27 mouse cellular contexts compared by ENCODE assay signal in the genomic region with DNA sequence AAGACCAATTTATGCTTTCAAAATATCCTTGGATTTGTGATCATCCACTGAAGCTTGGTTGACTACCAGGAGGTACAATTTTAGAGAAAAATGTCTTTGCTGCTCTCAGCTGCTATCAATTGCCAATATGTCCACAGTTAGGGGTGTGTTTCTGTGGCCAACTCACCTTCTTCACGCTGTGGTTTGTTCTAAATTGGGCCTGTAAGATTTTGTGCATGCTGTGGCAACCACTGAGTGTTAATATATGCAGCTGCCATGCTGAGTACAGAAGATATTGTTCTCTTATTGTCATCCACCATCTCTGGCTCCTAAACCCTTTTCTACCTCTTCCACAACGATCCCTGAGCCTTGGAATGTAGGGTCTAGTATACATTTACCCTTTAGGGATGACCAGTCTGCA.
A peak's percentile ranks its signal among the peaks of the same experiment; 100 is the strongest.
DNase-seq lines count a peak whose midpoint lies in the region; ATAC-seq and TF ChIP-seq lines count a peak whose summit lies in the region.
"Had no signal": no experiment of that assay in that cellular context is flagged by ENCODE, and none has a peak within 500 bp of the region (broad histone marks: within the 10 kb centered on the region; RNA-seq: fewer than 3 reads in every experiment).

No protein-coding gene starts in this region.

- no peak overlapping the region for H3K4me2 ChIP-seq in midbrain, embryonic 13.5 days (replicated peaks)
- H3K4me2 ChIP-seq: embryonic facial prominence, embryonic 13.5 days; forebrain, embryonic 13.5 days; heart, embryonic 11.5 days; hindbrain, embryonic 12.5 days; hindbrain, embryonic 15.5 days had no signal

- intact Hi-C loops in left cerebral cortex, adult 2 months (cut with DNase I): no loop called here

- ATAC-seq in midbrain, embryonic 13.5 days: no peak
- ATAC-seq: forebrain, embryonic 13.5 days; forebrain, embryonic 16.5 days; intestine, postnatal 0 days; Patski had no signal

- H3K4me1 ChIP-seq in midbrain, embryonic 13.5 days (replicated peaks): no peaks in the 10 kb centered on the region
- H3K4me1 ChIP-seq: embryonic facial prominence, embryonic 10.5 days; embryonic facial prominence, embryonic 13.5 days; forebrain, embryonic 13.5 days; hindbrain, embryonic 12.5 days; hindbrain, embryonic 15.5 days had no signal

- H3K9me3 ChIP-seq in midbrain, embryonic 13.5 days: no peaks in the 10 kb centered on the region
- H3K9me3 ChIP-seq: embryonic facial prominence, embryonic 10.5 days; embryonic facial prominence, embryonic 13.5 days; forebrain, embryonic 13.5 days; hindbrain, embryonic 12.5 days; hindbrain, embryonic 15.5 days had no signal

- DNase-seq in cerebellum, adult 11-12 months: peak; percentile 21
- DNase-seq in cerebellum, postnatal 4 days (ENCODE audit: low spot score in 2 of 2): no peak
- DNase-seq in cerebellum, adult 9-10 months: peak; percentile 35
- DNase-seq in cerebellum, postnatal 14 days: peak; percentile 31 to 71
- DNase-seq in left cerebral cortex, adult 2 months (ENCODE audit: extremely low spot score in 1 of 2, low spot score in 2 of 2): no peak
- no peak for DNase-seq in T-cell, adult 2 months (ENCODE audit: low spot score)
- DNase-seq: adrenal gland, adult 2 months; adrenal gland, postnatal 14 days; B cell, adult 2 months; embryo, embryonic 11 days; gastrocnemius, adult 2 months; gastrocnemius, postnatal 14 days; heart, adult 11 months; kidney, adult 2 months had no signal

- H3K27me3 ChIP-seq in midbrain, embryonic 13.5 days: no peaks in the 10 kb centered on the region
- H3K27me3 ChIP-seq: CH12.LX; embryonic facial prominence, embryonic 13.5 days; forebrain, embryonic 13.5 days; hindbrain, embryonic 12.5 days; hindbrain, embryonic 15.5 days; Patski had no signal

- no peaks in the 10 kb centered on the region for H3K36me3 ChIP-seq in midbrain, embryonic 13.5 days
- H3K36me3 ChIP-seq: embryonic facial prominence, embryonic 10.5 days; embryonic facial prominence, embryonic 13.5 days; G1E; hindbrain, embryonic 12.5 days; hindbrain, embryonic 15.5 days had no signal

- no peak overlapping the region for H3K9ac ChIP-seq in midbrain, embryonic 13.5 days (replicated peaks)
- H3K9ac ChIP-seq: embryonic facial prominence, embryonic 13.5 days; forebrain, embryonic 13.5 days; hindbrain, embryonic 12.5 days; hindbrain, embryonic 15.5 days had no signal

- no peak overlapping the region for H3K27ac ChIP-seq in left cerebral cortex, adult 2 months
- no peak overlapping the region for H3K27ac ChIP-seq in midbrain, embryonic 13.5 days
- H3K27ac ChIP-seq: embryonic facial prominence, embryonic 10.5 days; embryonic facial prominence, embryonic 13.5 days; forebrain, embryonic 13.5 days; gastrocnemius, adult 2 months; hindbrain, embryonic 12.5 days; hindbrain, embryonic 15.5 days had no signal

- TF ChIP-seq CTCF in left cerebral cortex, adult 2 months (IDR thresholded peaks at IDR 0.05): no peak

- no peak overlapping the region for H3K4me3 ChIP-seq in left cerebral cortex, adult 2 months
- no peak overlapping the region for H3K4me3 ChIP-seq in midbrain, embryonic 13.5 days (replicated peaks)
- H3K4me3 ChIP-seq: embryonic facial prominence, embryonic 10.5 days; embryonic facial prominence, embryonic 13.5 days; erythroblast, embryonic 14.5 days; forebrain, embryonic 13.5 days; gastrocnemius, adult 2 months; hindbrain, embryonic 12.5 days; hindbrain, embryonic 15.5 days had no signal

- 75% methylated on average over 2 of the region's 2 CpGs for WGBS in midbrain, embryonic 13.5 days

Comparison
In these comparisons a context has a peak if more than half of its experiments do, and no peak if none do; other contexts are left out.
1. DNase-seq: peak in cerebellum, adult 11-12 months (single experiment), cerebellum, adult 9-10 months (single experiment) and cerebellum, postnatal 14 days (2 of 2); none in cerebellum, postnatal 4 days (0 of 2), left cerebral cortex, adult 2 months (0 of 2) and T-cell, adult 2 months (single experiment).